Mouse (Mus musculus) heart, embryonic 16.5 days (tissue): ENCODE measurements at regions not wholly inside any gene's neighbourhood (a gene's known extent, or its start where the extent isn't known, plus 50 kb on each side); places are given as distances from the start of the nearest gene placed in this dataset.

Experiments used
- ATAC-seq: fragments of 200-750 bp; cut with Nextera tagmentation; replicated peaks from 2 replicates; pipeline ENCODE4 v1.8.0; 2017; ENCODE audit warnings: moderate number of reproducible peaks; ENCODE audit not compliant: insufficient read depth, low FRiP score; ENCODE audit errors: extremely low read depth
- H3K27ac ChIP-seq: fragments of 300-500 bp; sonication (generic); 2 replicates; pipeline ENCODE4 v1.5.1; 2014; ENCODE audit warnings: mild to moderate bottlenecking, low read length, control low read depth, moderate library complexity
- H3K27me3 ChIP-seq: fragments of 300-500 bp; sonication (generic); 2 replicates; pipeline ENCODE4 v1.6.1; 2014; ENCODE audit warnings: low read length, mixed read lengths; ENCODE audit not compliant: control insufficient read depth, insufficient read depth
- H3K36me3 ChIP-seq: fragments of 300-500 bp; sonication (generic); 2 replicates; pipeline ENCODE4 v1.6.1; 2014; ENCODE audit not compliant: control insufficient read depth, insufficient read depth
- H3K4me1 ChIP-seq: fragments of 300-500 bp; sonication (generic); 2 replicates; pipeline ENCODE4 v1.6.1; 2014; ENCODE audit warnings: low read length, mixed read lengths; ENCODE audit not compliant: control insufficient read depth, insufficient read depth
- H3K4me2 ChIP-seq: fragments of 300-500 bp; sonication (generic); 2 replicates; pipeline ENCODE4 v1.6.1; 2014; ENCODE audit warnings: low read depth, mild to moderate bottlenecking, control low read depth, low read length
- H3K4me3 ChIP-seq: fragments of 300-500 bp; sonication (generic); 2 replicates; pipeline ENCODE4 v1.5.1; 2014; ENCODE audit warnings: mild to moderate bottlenecking, control low read depth, low read length
- H3K9ac ChIP-seq: fragments of 300-500 bp; sonication (generic); 2 replicates; pipeline ENCODE4 v1.6.1; 2014; ENCODE audit warnings: low read length, control low read depth
- H3K9me3 ChIP-seq: fragments of 300-500 bp; sonication (generic); replicated peaks from 2 replicates; pipeline ENCODE4 v1.6.1; 2016; ENCODE audit warnings: low read length; ENCODE audit not compliant: control insufficient read depth
- WGBS: fragments of 180-500 bp; shearing (Covaris S2); extraction: QIAGEN DNeasy Blood & Tissue Kit; methylation state at CpG from one replicate; pipeline ENCODE4 v1.1.7; 2014; 5-methylcytosine and 5-hydroxymethylcytosine counted together

DNA sequence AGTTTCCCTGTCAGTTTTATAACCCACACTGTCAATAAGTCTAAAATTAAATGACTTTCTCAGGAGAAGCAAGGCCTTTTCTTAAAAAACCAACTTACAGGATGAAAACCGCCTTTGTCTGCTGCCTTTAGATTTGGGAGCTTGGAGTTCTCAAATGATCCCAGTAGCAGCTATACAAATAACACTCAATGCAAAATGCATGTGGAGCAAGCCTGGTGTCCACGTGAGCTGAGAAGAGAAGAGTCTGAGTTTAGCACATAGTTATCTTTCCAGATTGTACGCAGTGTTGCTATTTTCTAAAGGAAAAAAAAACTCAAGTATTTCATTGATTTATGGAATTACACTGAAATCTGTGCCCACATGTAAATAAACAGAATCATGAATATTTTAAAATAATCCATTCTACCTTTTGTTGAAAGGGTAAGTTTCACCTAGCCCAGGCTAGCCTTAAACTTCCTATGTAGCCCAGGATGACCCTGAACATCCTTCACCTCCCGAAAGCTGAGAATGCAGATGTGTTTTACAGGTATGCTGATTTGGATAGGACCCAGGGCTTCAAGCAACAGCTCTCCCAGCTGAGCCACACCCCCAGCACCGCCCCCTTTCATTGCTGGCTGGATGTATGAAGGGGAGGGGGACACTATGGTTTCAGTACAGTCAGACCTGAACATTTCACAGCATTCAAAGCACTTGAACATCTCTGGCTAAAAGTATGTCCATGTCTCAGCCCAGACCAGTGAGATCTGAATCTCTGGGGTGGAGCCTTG, 262.5 kb upstream of the Tle3 start:
- Histone ChIP-seq H3K36me3 (no peaks in the 10 kb centered on the region), H3K27me3 (peaks cover 15% of the 10 kb centered on the region), H3K9ac (no peak overlapping the region), H3K4me2 (no peak overlapping the region), H3K9me3 (no peaks in the 10 kb centered on the region), H3K27ac (no peak overlapping the region), H3K4me1 (no peaks in the 10 kb centered on the region), H3K4me3 (no peak overlapping the region)
- ATAC-seq, result no peak
- 81% methylated on average over 5 of the region's 5 CpGs for WGBS

- no peaks in the 10 kb centered on the region for H3K4me1 ChIP-seq
- WGBS, result 57% methylated on average over 7 of the region's 7 CpGs
- H3K27me3 ChIP-seq, result peaks cover 12% of the 10 kb centered on the region
Observed at GRCm38 (mm10) chr9:61111206-61111605, 261.0 kb upstream of the Tle3 start.

GRCm38 (mm10) chr9:61111733-61112415, 260.3 kb upstream of the Tle3 start:
- Histone ChIP-seq H3K4me1 (no peaks in the 10 kb centered on the region), H3K4me3 (no peak overlapping the region), H3K9ac (no peak overlapping the region), H3K4me2 (no peak overlapping the region), H3K27ac (no peak overlapping the region), H3K27me3 (peaks cover 12% of the 10 kb centered on the region), H3K9me3 (no peaks in the 10 kb centered on the region), H3K36me3 (no peaks in the 10 kb centered on the region)
- peak; percentile 32; the same call in 1 of the 2 replicates for ATAC-seq
- 53% methylated on average over 19 of the region's 19 CpGs for WGBS

More at GRCm38 (mm10) chr9:61111206-61111605, 261.0 kb upstream of the Tle3 start:
- no peak for ATAC-seq
- Histone ChIP-seq H3K9ac (peak overlapping the region; percentile 30; the same call in 1 of the 2 replicates), H3K27ac (peak overlapping the region; percentile 29; the same call in 1 of the 2 replicates), H3K9me3 (no peaks in the 10 kb centered on the region), H3K36me3 (no peaks in the 10 kb centered on the region), H3K4me2 (no peak overlapping the region), H3K4me3 (no peak overlapping the region)

DNA sequence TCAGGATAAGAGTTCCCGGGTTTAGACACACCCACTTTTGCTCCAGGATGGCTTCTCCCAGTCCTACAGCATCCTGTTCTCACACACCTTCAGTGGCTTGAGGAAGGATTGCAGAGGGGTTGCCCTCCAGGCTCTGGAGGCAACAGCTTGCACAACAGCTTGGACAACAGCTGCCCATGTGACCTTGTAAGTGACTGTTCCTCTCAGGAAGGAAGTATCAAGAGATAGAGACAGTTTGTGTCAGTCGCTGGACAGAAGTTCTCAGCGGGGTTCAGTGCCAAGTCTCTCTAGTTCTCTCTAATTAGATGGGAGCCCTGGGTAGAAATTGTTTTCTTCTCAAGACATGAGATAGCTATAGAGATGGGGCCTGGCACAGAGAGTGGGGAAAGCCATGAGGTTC, 252.9 kb upstream of the Tle3 start:
- no peaks in the 10 kb centered on the region for H3K9me3 ChIP-seq
- H3K27ac ChIP-seq, result no peak overlapping the region
- no peak overlapping the region for H3K4me3 ChIP-seq
- no peaks in the 10 kb centered on the region for H3K36me3 ChIP-seq
- peaks cover 6% of the 10 kb centered on the region for H3K27me3 ChIP-seq
- no peaks in the 10 kb centered on the region for H3K4me1 ChIP-seq
- ATAC-seq, result no peak
- 63% methylated on average over 3 of the region's 3 CpGs for WGBS
- no peak overlapping the region for H3K9ac ChIP-seq
- no peak overlapping the region for H3K4me2 ChIP-seq

DNA sequence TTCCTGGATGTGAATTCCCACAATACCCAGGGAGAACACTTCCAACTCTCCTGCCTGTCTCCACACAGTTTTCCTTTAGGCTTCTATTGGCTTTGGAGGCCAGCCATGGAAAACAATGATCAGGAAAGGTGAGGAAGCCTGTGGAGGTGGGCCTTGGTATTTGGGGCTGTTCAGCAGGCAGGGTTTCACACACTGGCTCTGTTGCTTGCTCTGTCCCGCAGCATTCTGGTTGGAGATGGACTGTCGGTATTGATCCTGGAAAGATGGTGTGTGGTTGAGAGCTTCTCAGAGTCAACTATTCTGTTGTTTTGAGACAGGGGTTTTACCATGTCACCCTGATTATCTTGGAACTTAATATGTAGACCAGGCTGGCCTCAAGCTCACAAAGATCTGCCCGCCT, 251.6 kb upstream of the Tle3 start:
- 79% methylated on average over 3 of the region's 3 CpGs for WGBS
- H3K36me3 ChIP-seq, result no peaks in the 10 kb centered on the region
- H3K4me2 ChIP-seq, result no peak overlapping the region
- H3K4me3 ChIP-seq, result no peak overlapping the region
- H3K4me1 ChIP-seq, result no peaks in the 10 kb centered on the region
- H3K27me3 ChIP-seq, result peaks cover 6% of the 10 kb centered on the region
- H3K9me3 ChIP-seq, result no peaks in the 10 kb centered on the region
- ATAC-seq, result no peak
- H3K27ac ChIP-seq, result no peak overlapping the region
- H3K9ac ChIP-seq, result no peak overlapping the region

GRCm38 (mm10) chr9:61120931-61121391, 251.2 kb upstream of the Tle3 start:
- H3K9me3 ChIP-seq, result no peaks in the 10 kb centered on the region
- no peak for ATAC-seq
- no peak overlapping the region for H3K27ac ChIP-seq
- no peaks in the 10 kb centered on the region for H3K4me1 ChIP-seq
- WGBS, result 67% methylated on average over 10 of the region's 10 CpGs
- H3K9ac ChIP-seq, result no peak overlapping the region
- no peaks in the 10 kb centered on the region for H3K36me3 ChIP-seq
- H3K4me2 ChIP-seq, result no peak overlapping the region
- peaks cover 6% of the 10 kb centered on the region for H3K27me3 ChIP-seq
- no peak overlapping the region for H3K4me3 ChIP-seq

- Histone ChIP-seq H3K27ac (no peak overlapping the region), H3K4me2 (no peak overlapping the region), H3K36me3 (no peaks in the 10 kb centered on the region), H3K4me3 (no peak overlapping the region), H3K9me3 (no peaks in the 10 kb centered on the region), H3K9ac (no peak overlapping the region), H3K4me1 (no peaks in the 10 kb centered on the region), H3K27me3 (peaks cover 3% of the 10 kb centered on the region)
- no peak for ATAC-seq
Observed at GRCm38 (mm10) chr9:61123431-61123830, 248.7 kb upstream of the Tle3 start.

DNA sequence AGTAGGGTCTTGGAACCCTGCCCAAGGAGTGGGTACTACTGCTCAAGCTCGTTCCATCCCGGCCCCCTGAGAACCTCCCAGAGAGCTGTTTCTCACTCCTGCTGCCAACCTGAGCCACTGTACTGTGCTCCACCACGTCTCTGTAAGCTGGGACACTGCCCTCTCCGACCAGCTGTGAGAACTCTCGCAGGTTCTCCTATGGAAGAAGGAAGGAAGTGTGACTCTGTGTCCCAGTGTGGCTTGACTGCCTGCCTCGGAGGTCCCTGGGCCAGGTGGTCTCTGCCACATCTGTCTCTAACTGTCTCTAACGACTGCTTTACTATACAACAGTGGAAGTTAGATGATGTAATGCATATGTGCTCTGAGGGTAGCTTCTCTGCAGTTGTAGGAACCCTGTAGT, 246.4 kb upstream of the Tle3 start:
- peaks cover 6% of the 10 kb centered on the region for H3K27me3 ChIP-seq
- ATAC-seq, result peak; percentile 71
- H3K36me3 ChIP-seq, result no peaks in the 10 kb centered on the region
- H3K4me1 ChIP-seq, result no peaks in the 10 kb centered on the region
- peak overlapping the region; percentile 11; the same call in 1 of the 2 replicates for H3K27ac ChIP-seq
- no peak overlapping the region for H3K4me3 ChIP-seq
- 65% methylated on average over 7 of the region's 7 CpGs for WGBS
- no peaks in the 10 kb centered on the region for H3K9me3 ChIP-seq
- H3K9ac ChIP-seq, result no peak overlapping the region
- H3K4me2 ChIP-seq, result no peak overlapping the region

GRCm38 (mm10) chr9:61128077-61128476, 244.1 kb upstream of the Tle3 start:
- Histone ChIP-seq H3K4me3 (no peak overlapping the region), H3K27ac (no peak overlapping the region), H3K36me3 (no peaks in the 10 kb centered on the region), H3K4me1 (no peaks in the 10 kb centered on the region), H3K9me3 (no peaks in the 10 kb centered on the region), H3K9ac (no peak overlapping the region), H3K27me3 (peaks cover 10% of the 10 kb centered on the region), H3K4me2 (no peak overlapping the region)
- WGBS, result 59% methylated on average over 2 of the region's 2 CpGs
- no peak for ATAC-seq
